Mouse (Mus musculus): Measurements from ENCODE around the gene Gm10097.

Gm10097 gene

GRCm38 (mm10) chr10:5068676-5069265, at the start of gene Gm10097:
Gene Gm10097 (plus strand): TSS chr10:5069192.
- no peak for DNase-seq

GRCm38 (mm10) chr10:5025906-5026305, 43.1 kb upstream of the Gm10097 start:
- DNase-seq, result peak; percentile 78

GRCm38 (mm10) chr10:5027208-5027607, 41.8 kb upstream of the Gm10097 start:
- DNase-seq, result no peak

GRCm38 (mm10) chr10:5028301-5028700, 40.7 kb upstream of the Gm10097 start:
- DNase-seq, result peak; percentile 75

GRCm38 (mm10) chr10:5029161-5029560, 39.8 kb upstream of the Gm10097 start:
- no peak for DNase-seq

- no peak for DNase-seq
These were observed 39.1 kb upstream of the Gm10097 start for GRCm38 (mm10) chr10:5029883-5030282.

- no peak for DNase-seq
These were observed 36.6 kb upstream of the Gm10097 start for GRCm38 (mm10) chr10:5032192-5033048.

GRCm38 (mm10) chr10:5041254-5041653, 27.7 kb upstream of the Gm10097 start:
- no peak for DNase-seq

GRCm38 (mm10) chr10:5044481-5044880, 24.5 kb upstream of the Gm10097 start:
- no peak for DNase-seq

GRCm38 (mm10) chr10:5045213-5045612, 23.8 kb upstream of the Gm10097 start:
- DNase-seq, result no peak

GRCm38 (mm10) chr10:5045671-5046070, 23.3 kb upstream of the Gm10097 start:
- DNase-seq, result no peak

- no peak for DNase-seq
These were observed 12.7 kb upstream of the Gm10097 start for GRCm38 (mm10) chr10:5056243-5056735.

GRCm38 (mm10) chr10:5056940-5057339, 12.1 kb upstream of the Gm10097 start:
- DNase-seq, result no peak

GRCm38 (mm10) chr10:5057661-5058060, 11.3 kb upstream of the Gm10097 start:
- no peak for DNase-seq

- no peak for DNase-seq
These were observed 10.1 kb upstream of the Gm10097 start for GRCm38 (mm10) chr10:5058876-5059275.

- no peak for DNase-seq
These were observed 9.0 kb upstream of the Gm10097 start for GRCm38 (mm10) chr10:5059983-5060382.

GRCm38 (mm10) chr10:5067113-5067512, 1.9 kb upstream of the Gm10097 start:
- DNase-seq, result no peak

- DNase-seq, result no peak
These were observed 1.4 kb downstream of the Gm10097 start for GRCm38 (mm10) chr10:5070168-5070940.

GRCm38 (mm10) chr10:5070941-5071231, 1.9 kb downstream of the Gm10097 start:
- no peak for DNase-seq

GRCm38 (mm10) chr10:5072054-5072453, 3.1 kb downstream of the Gm10097 start:
- DNase-seq, result peak; percentile 18

GRCm38 (mm10) chr10:5075724-5076123, 6.7 kb downstream of the Gm10097 start:
- no peak for DNase-seq

GRCm38 (mm10) chr10:5079945-5080468, 11.0 kb downstream of the Gm10097 start:
- DNase-seq, result peak; percentile 69

GRCm38 (mm10) chr10:5083716-5084115, 14.7 kb downstream of the Gm10097 start:
- DNase-seq, result no peak

Measured in kidney, adult 9 months (tissue).